Mouse (Mus musculus): Measurements from ENCODE around the gene Ankrd23. TPM values are rescaled to one million over a fixed set of nuclear protein-coding genes. Genes with fewer than 3 reads are reported as not detected.
"Not testable (repeated sequence)": the region's sequence is repeated elsewhere in the genome, so short reads cannot be mapped to it uniquely, and the experiment has no call there.

Gene Ankrd23
- 16.1 and 17.0 TPM in 2 replicates for polyA plus RNA-seq (2015; fragmentation: Nextera tagmentation; extraction: Ambion mirVana)

DNA sequence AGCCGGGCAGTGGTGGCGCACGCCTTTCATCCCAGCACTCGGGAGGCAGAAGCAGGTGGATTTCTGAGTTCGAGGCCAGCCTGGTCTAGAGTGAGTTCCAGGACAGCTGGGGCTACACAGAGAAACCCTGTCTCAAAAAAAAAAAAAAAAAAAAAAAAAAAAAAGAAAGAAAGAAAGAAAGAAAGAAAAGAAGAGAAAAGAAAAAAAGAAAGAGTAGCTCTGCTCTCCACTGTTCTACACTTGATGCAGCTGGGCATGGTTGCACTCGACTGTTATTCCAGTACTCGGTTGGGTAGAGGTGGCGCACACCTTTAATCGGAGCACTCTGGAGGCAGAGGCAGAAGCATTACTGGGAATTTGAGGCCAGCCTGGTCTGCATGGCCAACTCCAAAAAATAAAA is at the start of gene Ankrd23:
Gene Ankrd23 (minus strand): TSS at position 101 of the 400 bp plus-strand sequence.
- ATAC-seq; H3K27me3 ChIP-seq (ENCODE audit: control insufficient read depth, insufficient read depth, low read depth, low read length); H3K4me3 ChIP-seq (ENCODE audit: low read depth, low read length); H3K27ac ChIP-seq (ENCODE audit: low read length); H3K4me2 ChIP-seq (ENCODE audit: low read length); H3K9me3 ChIP-seq (replicated peaks; ENCODE audit: control insufficient read depth, low read length, poor library complexity, severe bottlenecking); H3K9ac ChIP-seq (ENCODE audit: low read depth, low read length); H3K4me1 ChIP-seq (ENCODE audit: control insufficient read depth, insufficient read depth, low read length): not testable (repeated sequence)
- H3K36me3 ChIP-seq (ENCODE audit: control insufficient read depth, insufficient read depth, low read length): peaks cover 12% of the 10 kb centered on the region
- 93% methylated on average over 9 of the region's 9 CpGs for WGBS

DNA sequence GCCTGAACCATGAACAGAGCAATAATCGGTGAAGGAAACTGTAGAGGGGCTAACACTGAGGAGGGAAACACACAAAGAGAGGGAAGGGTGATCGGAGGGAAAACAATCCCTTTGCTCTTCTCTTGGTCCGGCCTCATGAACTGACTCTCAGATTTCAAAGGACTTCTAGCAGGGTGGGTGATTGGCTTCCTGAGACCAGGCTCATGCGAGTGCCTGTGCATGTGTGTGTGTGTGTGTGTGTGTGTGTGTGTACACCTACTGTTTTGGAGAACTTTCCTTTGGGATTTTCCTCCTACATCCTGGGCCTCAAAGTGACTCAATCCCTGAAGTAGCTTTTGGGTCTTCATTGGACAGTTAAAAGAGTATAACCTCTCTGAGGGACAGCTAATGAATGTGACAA is 49.6 kb upstream of the Ankrd23 start:
- H3K4me2 ChIP-seq (ENCODE audit: low read length): no peak overlapping the region
- H3K4me3 ChIP-seq (ENCODE audit: low read depth, low read length): no peak overlapping the region
- no peak overlapping the region for H3K27ac ChIP-seq (ENCODE audit: low read length)
- H3K36me3 ChIP-seq (ENCODE audit: control insufficient read depth, insufficient read depth, low read length): no peaks in the 10 kb centered on the region
- 42% methylated on average over 4 of the region's 4 CpGs for WGBS
- H3K4me1 ChIP-seq (ENCODE audit: control insufficient read depth, insufficient read depth, low read length): peaks cover 2% of the 10 kb centered on the region; the same call in 1 of the 2 replicates
- H3K9me3 ChIP-seq (replicated peaks; ENCODE audit: control insufficient read depth, low read length, poor library complexity, severe bottlenecking): no peaks in the 10 kb centered on the region
- H3K27me3 ChIP-seq (ENCODE audit: control insufficient read depth, insufficient read depth, low read depth, low read length): peaks cover 3% of the 10 kb centered on the region; the same call in 1 of the 2 replicates
- no peak for ATAC-seq
- H3K9ac ChIP-seq (ENCODE audit: low read depth, low read length): no peak overlapping the region

DNA sequence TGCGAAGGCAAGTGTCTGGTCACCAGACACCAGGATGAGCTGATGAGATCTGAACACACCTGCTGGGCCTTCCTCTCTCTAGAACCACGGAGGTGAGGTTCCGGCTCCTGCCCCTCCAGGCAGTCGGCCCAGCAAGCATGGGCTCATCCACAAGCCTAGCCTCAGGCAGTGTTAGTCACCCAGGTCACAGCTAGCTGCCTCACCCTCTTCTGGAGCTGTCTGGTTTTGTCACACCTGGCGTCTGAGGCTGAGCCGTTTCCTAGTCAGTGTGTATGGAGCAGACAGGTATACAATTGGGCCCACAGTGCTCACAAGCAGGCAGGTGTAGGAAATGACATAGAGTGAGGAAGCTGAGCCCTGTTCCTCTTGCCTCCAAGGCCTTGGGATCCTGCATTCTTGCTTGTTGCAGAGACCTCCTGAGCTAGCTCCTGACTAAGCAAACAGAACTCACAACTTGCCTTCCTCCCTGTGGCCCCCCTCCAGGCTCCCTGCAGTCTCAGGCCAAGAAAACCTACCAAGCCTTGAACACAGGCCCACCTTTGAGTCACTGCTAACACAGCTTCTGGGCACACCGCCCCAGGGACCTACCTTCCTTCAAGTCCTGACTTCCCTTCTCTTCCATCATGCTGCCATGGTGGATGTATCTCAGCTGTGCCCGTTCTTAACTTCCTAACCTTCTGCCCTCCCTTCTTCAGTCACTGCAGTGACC is 46.9 kb upstream of the Ankrd23 start:
- Histone ChIP-seq H3K4me3 (ENCODE audit: low read depth, low read length) (no peak overlapping the region), H3K4me2 (ENCODE audit: low read length) (no peak overlapping the region), H3K27me3 (ENCODE audit: control insufficient read depth, insufficient read depth, low read depth, low read length) (peaks cover 3% of the 10 kb centered on the region; the same call in 1 of the 2 replicates), H3K9me3 (replicated peaks; ENCODE audit: control insufficient read depth, low read length, poor library complexity, severe bottlenecking) (no peaks in the 10 kb centered on the region), H3K36me3 (ENCODE audit: control insufficient read depth, insufficient read depth, low read length) (no peaks in the 10 kb centered on the region), H3K4me1 (ENCODE audit: control insufficient read depth, insufficient read depth, low read length) (peaks cover 14% of the 10 kb centered on the region), H3K9ac (ENCODE audit: low read depth, low read length) (no peak overlapping the region), H3K27ac (ENCODE audit: low read length) (no peak overlapping the region)
- no peak for ATAC-seq
- WGBS: 86% methylated on average over 8 of the region's 8 CpGs

DNA sequence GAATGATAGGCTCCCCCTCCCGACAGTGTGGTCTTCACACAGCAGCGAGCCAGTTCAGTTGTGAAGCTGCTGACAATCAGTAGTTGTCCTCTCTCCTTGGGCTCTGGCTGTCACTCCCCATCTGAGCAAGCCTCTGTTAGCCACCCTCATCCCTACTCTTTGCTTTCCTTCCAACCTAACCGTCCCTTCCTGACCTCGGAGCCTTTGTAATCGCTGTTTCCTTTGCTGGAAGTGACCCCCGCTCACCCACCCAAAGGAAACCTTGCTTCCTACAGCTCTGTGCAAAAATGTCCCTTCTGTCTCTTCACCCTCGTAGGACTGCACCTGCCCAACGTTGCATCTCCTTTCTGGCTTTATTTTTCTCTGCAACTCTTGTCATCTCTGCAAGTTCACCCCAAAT is 45.5 kb upstream of the Ankrd23 start:
- no peaks in the 10 kb centered on the region for H3K36me3 ChIP-seq (ENCODE audit: control insufficient read depth, insufficient read depth, low read length)
- no peak overlapping the region for H3K27ac ChIP-seq (ENCODE audit: low read length)
- no peak overlapping the region for H3K4me3 ChIP-seq (ENCODE audit: low read depth, low read length)
- peaks cover 14% of the 10 kb centered on the region for H3K4me1 ChIP-seq (ENCODE audit: control insufficient read depth, insufficient read depth, low read length)
- no peak overlapping the region for H3K4me2 ChIP-seq (ENCODE audit: low read length)
- H3K27me3 ChIP-seq (ENCODE audit: control insufficient read depth, insufficient read depth, low read depth, low read length): peaks cover 3% of the 10 kb centered on the region; the same call in 1 of the 2 replicates
- H3K9me3 ChIP-seq (replicated peaks; ENCODE audit: control insufficient read depth, low read length, poor library complexity, severe bottlenecking): no peaks in the 10 kb centered on the region
- no peak for ATAC-seq
- WGBS: 81% methylated on average over 8 of the region's 8 CpGs
- H3K9ac ChIP-seq (ENCODE audit: low read depth, low read length): no peak overlapping the region

DNA sequence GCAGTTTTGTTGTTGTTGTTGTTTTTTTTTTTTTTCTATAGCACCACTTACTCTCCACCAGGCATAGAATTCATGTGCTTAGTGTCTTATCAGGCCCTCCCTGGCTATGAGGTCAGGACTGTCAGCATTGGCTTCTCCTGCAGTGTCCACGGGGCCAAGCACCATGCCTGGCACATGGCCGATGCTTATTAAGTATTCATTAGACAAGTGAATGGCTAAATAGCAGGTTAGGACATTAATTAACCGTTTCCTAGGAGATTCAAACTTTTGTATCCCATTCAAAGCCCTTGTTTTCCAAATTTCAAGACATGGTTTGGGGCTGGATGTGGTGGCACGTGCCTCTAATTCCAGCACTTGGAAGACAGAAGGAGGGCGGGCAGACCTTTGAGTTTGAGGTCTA is 44.6 kb upstream of the Ankrd23 start:
- 54% methylated on average over 5 of the region's 5 CpGs for WGBS
- Histone ChIP-seq H3K27ac (ENCODE audit: low read length) (no peak overlapping the region), H3K27me3 (ENCODE audit: control insufficient read depth, insufficient read depth, low read depth, low read length) (peaks cover 3% of the 10 kb centered on the region; the same call in 1 of the 2 replicates), H3K4me3 (ENCODE audit: low read depth, low read length) (no peak overlapping the region), H3K36me3 (ENCODE audit: control insufficient read depth, insufficient read depth, low read length) (no peaks in the 10 kb centered on the region), H3K9ac (ENCODE audit: low read depth, low read length) (no peak overlapping the region), H3K4me1 (ENCODE audit: control insufficient read depth, insufficient read depth, low read length) (peaks cover 14% of the 10 kb centered on the region), H3K9me3 (replicated peaks; ENCODE audit: control insufficient read depth, low read length, poor library complexity, severe bottlenecking) (no peaks in the 10 kb centered on the region), H3K4me2 (ENCODE audit: low read length) (no peak overlapping the region)
- no peak for ATAC-seq

DNA sequence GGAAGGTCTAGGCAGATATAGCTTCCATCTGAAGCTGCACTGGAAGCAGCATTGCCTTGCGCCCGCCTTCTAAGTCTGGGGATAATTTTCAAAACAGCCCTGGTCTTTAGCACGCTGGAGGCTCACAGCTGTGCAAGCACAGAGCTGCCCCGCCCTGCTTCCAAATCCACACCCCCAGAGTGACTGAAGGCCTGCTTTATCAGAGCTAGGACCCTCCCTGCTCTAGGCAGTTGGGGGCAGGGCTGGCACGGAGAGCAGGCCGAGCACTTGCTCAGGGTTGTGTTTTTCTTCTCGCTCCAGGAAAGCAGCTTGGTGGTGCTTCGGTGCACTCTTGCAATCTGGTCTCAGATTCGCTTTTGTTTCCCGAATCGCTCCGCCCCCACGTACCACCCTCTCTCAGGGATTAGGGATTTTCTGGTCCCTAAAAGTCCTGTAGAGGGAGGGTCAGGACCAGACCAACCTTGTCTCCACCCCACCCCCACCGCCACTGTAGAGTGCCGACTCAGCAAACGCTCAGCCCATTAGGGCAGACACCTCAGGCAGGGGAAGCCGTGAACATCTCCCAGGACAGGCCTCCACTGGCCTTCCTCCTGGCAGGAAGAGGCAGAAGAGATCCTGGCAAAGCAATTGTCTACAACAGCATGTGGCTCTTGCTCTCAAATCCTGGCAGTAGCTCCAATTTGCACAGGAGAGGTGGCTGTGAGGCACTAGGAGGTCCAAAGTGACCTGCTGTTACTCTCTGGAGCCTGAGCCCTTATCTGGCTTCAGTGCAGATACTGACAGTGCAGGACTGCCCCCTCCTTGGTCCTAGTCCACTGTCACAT is 43.9 kb upstream of the Ankrd23 start:
- peaks cover 14% of the 10 kb centered on the region for H3K4me1 ChIP-seq (ENCODE audit: control insufficient read depth, insufficient read depth, low read length)
- no peaks in the 10 kb centered on the region for H3K36me3 ChIP-seq (ENCODE audit: control insufficient read depth, insufficient read depth, low read length)
- ATAC-seq: peak; percentile 88
- under 1% methylated on average over 17 of the region's 17 CpGs for WGBS
- no peaks in the 10 kb centered on the region for H3K9me3 ChIP-seq (replicated peaks; ENCODE audit: control insufficient read depth, low read length, poor library complexity, severe bottlenecking)
- H3K4me2 ChIP-seq (ENCODE audit: low read length): peak overlapping the region; percentile 40
- peaks cover 3% of the 10 kb centered on the region; the same call in 1 of the 2 replicates for H3K27me3 ChIP-seq (ENCODE audit: control insufficient read depth, insufficient read depth, low read depth, low read length)
- no peak overlapping the region for H3K4me3 ChIP-seq (ENCODE audit: low read depth, low read length)
- H3K27ac ChIP-seq (ENCODE audit: low read length): peak overlapping the region; percentile 84
- peak overlapping the region; percentile 52; the same call in 1 of the 2 replicates for H3K9ac ChIP-seq (ENCODE audit: low read depth, low read length)

DNA sequence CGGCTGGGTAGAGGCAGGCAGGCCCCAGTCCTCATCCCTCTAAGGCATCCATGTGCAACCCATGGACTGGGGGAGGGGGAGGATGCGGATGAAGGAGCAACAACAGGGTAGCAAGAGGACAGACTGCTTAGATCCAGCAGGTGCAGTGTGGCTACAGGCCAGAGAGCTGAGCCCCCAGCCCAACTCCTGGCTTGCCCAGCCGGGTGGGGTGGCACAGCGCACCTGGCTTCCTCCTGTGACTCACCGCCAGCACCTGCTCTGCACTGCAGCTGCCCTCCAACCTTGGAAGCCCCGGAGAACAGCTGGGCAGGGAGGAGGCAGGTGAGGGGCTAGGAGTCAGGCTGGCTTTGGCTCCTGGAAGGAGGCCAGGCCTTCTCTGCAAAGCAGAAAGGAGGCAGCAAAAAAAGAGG is 43.3 kb upstream of the Ankrd23 start:
- H3K27ac ChIP-seq (ENCODE audit: low read length): peak overlapping the region; percentile 84
- H3K4me1 ChIP-seq (ENCODE audit: control insufficient read depth, insufficient read depth, low read length): peaks cover 14% of the 10 kb centered on the region
- no peaks in the 10 kb centered on the region for H3K9me3 ChIP-seq (replicated peaks; ENCODE audit: control insufficient read depth, low read length, poor library complexity, severe bottlenecking)
- 13% methylated on average over 6 of the region's 6 CpGs for WGBS
- peak overlapping the region; percentile 52; the same call in 1 of the 2 replicates for H3K9ac ChIP-seq (ENCODE audit: low read depth, low read length)
- H3K27me3 ChIP-seq (ENCODE audit: control insufficient read depth, insufficient read depth, low read depth, low read length): peaks cover 3% of the 10 kb centered on the region; the same call in 1 of the 2 replicates
- H3K4me3 ChIP-seq (ENCODE audit: low read depth, low read length): no peak overlapping the region
- ATAC-seq: peak; percentile 36
- H3K36me3 ChIP-seq (ENCODE audit: control insufficient read depth, insufficient read depth, low read length): no peaks in the 10 kb centered on the region
- peak overlapping the region; percentile 40 for H3K4me2 ChIP-seq (ENCODE audit: low read length)

DNA sequence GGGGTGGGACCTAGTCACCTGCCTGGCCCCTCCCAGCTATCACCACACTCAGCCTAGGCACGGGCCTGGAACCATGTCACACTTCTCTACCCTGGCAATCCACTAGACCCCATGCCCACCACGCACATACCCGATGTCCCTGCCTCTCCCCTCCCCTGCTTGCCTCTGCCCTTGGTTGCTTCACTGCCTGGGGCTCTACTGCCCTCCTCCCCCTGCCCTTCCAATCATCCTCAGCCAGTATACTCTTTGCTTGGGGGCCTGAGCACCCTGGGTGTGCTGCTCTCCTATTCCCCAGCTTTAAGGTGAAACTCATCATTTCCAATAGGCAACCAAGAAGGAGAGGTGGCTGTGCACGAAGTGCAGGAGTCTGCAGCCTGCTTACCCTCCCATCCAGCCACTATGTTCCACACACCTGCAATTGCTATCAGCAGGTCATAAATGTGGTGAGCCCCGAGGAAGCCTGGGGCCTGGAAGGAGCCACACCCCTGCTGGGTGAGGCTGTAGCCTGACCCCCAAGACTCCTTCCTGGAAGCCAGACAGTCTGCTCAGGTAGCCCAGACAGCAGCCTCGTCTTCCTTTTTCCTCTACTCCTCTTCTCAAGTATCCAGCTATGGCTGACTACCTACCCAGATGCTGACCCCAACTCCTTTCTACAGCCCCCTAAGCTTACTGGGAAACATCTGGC is 40.5 kb upstream of the Ankrd23 start:
- Histone ChIP-seq H3K4me2 (ENCODE audit: low read length) (no peak overlapping the region), H3K27me3 (ENCODE audit: control insufficient read depth, insufficient read depth, low read depth, low read length) (no peaks in the 10 kb centered on the region), H3K36me3 (ENCODE audit: control insufficient read depth, insufficient read depth, low read length) (no peaks in the 10 kb centered on the region), H3K4me3 (ENCODE audit: low read depth, low read length) (no peak overlapping the region), H3K9ac (ENCODE audit: low read depth, low read length) (no peak overlapping the region), H3K27ac (ENCODE audit: low read length) (no peak overlapping the region), H3K4me1 (ENCODE audit: control insufficient read depth, insufficient read depth, low read length) (peaks cover 14% of the 10 kb centered on the region), H3K9me3 (replicated peaks; ENCODE audit: control insufficient read depth, low read length, poor library complexity, severe bottlenecking) (no peaks in the 10 kb centered on the region)
- no peak for ATAC-seq
- 69% methylated on average over 6 of the region's 6 CpGs for WGBS

Data from midbrain, embryonic 16.5 days (tissue).